Mouse (Mus musculus) embryonic fibroblast, embryonic 13.5 days (primary cell): ENCODE results near the gene Gm20388.

Experiments used
- CTCF ChIP-seq: IDR thresholded peaks from 2 replicates; pipeline ENCODE4 v1.5.1; 2011; ENCODE audit warnings: mild to moderate bottlenecking, control low read depth, low read length, moderate library complexity, borderline replicate concordance; ENCODE audit not compliant: insufficient read depth
- POLR2A ChIP-seq: IDR thresholded peaks from 2 replicates; pipeline ENCODE4 v1.6.1; 2011; ENCODE audit warnings: low read depth, mild to moderate bottlenecking, control low read depth, low read length, moderate library complexity

- TF ChIP-seq POLR2A (no peak), CTCF (no peak)
These were observed 3166.6 kb downstream of the Gm20388 start for GRCm38 (mm10) chr8:123077213-123077612.
